Mouse (Mus musculus): ENCODE measurements around the gene Itih2.

GRCm38 (mm10) chr2:10098598-10099215 is 32.5 kb downstream of the Itih2 start:
- no peak for TF ChIP-seq MAX (IDR thresholded peaks at IDR 0.05; ENCODE audit: low read depth)
- TF ChIP-seq POLR2A (IDR thresholded peaks at IDR 0.05; ENCODE audit: insufficient read length, low read depth), result no peak

Data from myocyte (in vitro differentiated cells).